Mouse (Mus musculus): ENCODE results near the gene Amph. TPM values are rescaled to one million over a fixed set of nuclear protein-coding genes. Genes with fewer than 3 reads are reported as not detected.

The Amph gene
- total and polyA plus RNA-seq, 3 experiments, result not detected

- Histone ChIP-seq H3K4me1 (ENCODE audit: control insufficient read depth in 1 of 2, insufficient read depth in 2 of 2, low read length in 2 of 2) (no peaks in the 10 kb centered on the region), H3K79me2 (ENCODE audit: control insufficient read depth, insufficient read depth, low read length, poor library complexity) (no peaks in the 10 kb centered on the region), H3K36me3 (ENCODE audit: control insufficient read depth in 1 of 2, insufficient read depth in 2 of 2, low read length in 2 of 2) (no peaks in the 10 kb centered on the region), H3K27me3 (ENCODE audit: control insufficient read depth in 1 of 2, insufficient read depth in 2 of 2, low read length in 2 of 2) (no peaks in the 10 kb centered on the region; a peak in 1 of 4 replicates), H3K4me3 (ENCODE audit: control insufficient read depth in 1 of 2, insufficient read depth in 1 of 2, low read depth in 2 of 2, low read length in 2 of 2) (no peak overlapping the region), H3K9me3 (replicated peaks; ENCODE audit: insufficient read depth, low read length) (no peaks in the 10 kb centered on the region), H3K27ac (ENCODE audit: control insufficient read depth, low read depth, low read length) (no peak overlapping the region), H3K9ac (ENCODE audit: control insufficient read depth, low read depth, low read length, poor library complexity, severe bottlenecking) (no peak overlapping the region)
- DNase-seq (ENCODE audit: low read depth, low spot score), result no peak
- TF ChIP-seq MYB (IDR thresholded peaks at IDR 0.05; ENCODE audit: low read depth, low read length) (no peak), EP300 (IDR thresholded peaks at IDR 0.05; ENCODE audit: low read depth in 1 of 2, low read length in 2 of 2) (no peak), MEF2A (IDR thresholded peaks at IDR 0.05; ENCODE audit: extremely low read depth, insufficient replicate concordance, low read depth, low read length, poor library complexity, severe bottlenecking) (no peak)
These were observed 106.5 kb downstream of the Amph start for GRCm38 (mm10) chr13:19054504-19054903.

DNA sequence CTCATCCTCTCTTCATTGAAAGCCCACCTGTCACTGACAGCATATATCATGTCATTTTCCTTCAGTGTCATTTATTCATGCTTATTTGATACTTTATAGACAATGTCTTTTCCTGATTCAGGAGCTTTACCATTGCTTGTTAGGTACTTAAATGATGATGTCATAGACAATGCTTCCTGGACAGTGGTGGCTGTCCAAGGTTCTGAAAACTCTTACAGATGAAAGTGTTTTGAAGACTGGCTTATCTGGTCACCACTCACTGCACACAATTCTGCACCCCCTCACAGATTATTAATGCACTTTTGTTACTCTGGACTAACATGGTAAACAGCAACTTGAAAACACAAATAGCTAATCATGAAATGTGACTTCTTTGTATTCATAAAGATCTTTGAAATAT is 124.3 kb downstream of the Amph start:
- DNase-seq (ENCODE audit: low read depth, low spot score), result peak; percentile 61
- Histone ChIP-seq H3K9ac (ENCODE audit: control insufficient read depth, low read depth, low read length, poor library complexity, severe bottlenecking) (no peak overlapping the region), H3K79me2 (ENCODE audit: control insufficient read depth, insufficient read depth, low read length, poor library complexity) (no peaks in the 10 kb centered on the region), H3K4me1 (ENCODE audit: control insufficient read depth in 1 of 2, insufficient read depth in 2 of 2, low read length in 2 of 2) (no peaks in the 10 kb centered on the region), H3K4me3 (ENCODE audit: control insufficient read depth in 1 of 2, insufficient read depth in 1 of 2, low read depth in 2 of 2, low read length in 2 of 2) (no peak overlapping the region), H3K27me3 (ENCODE audit: control insufficient read depth in 1 of 2, insufficient read depth in 2 of 2, low read length in 2 of 2) (no peaks in the 10 kb centered on the region), H3K9me3 (replicated peaks; ENCODE audit: insufficient read depth, low read length) (no peaks in the 10 kb centered on the region), H3K27ac (ENCODE audit: control insufficient read depth, low read depth, low read length) (no peak overlapping the region), H3K36me3 (ENCODE audit: control insufficient read depth in 1 of 2, insufficient read depth in 2 of 2, low read length in 2 of 2) (no peaks in the 10 kb centered on the region)
- TF ChIP-seq UBTF (IDR thresholded peaks at IDR 0.05; ENCODE audit: borderline replicate concordance, insufficient read depth, low read depth, low read length) (no peak), ZKSCAN1 (IDR thresholded peaks at IDR 0.05; ENCODE audit: low read depth, low read length) (no peak), TCF12 (IDR thresholded peaks at IDR 0.05; ENCODE audit: low read depth, low read length) (no peak), SMC3 (IDR thresholded peaks at IDR 0.05; ENCODE audit: low read depth, low read length) (no peak), TBP (IDR thresholded peaks at IDR 0.05; ENCODE audit: low read depth, low read length) (no peak), HCFC1 (IDR thresholded peaks at IDR 0.05; ENCODE audit: low read depth, low read length) (no peak), MAFK (IDR thresholded peaks at IDR 0.05; ENCODE audit: borderline replicate concordance, low read depth, low read length) (no peak), ZC3H11A (IDR thresholded peaks at IDR 0.05; ENCODE audit: low read depth, low read length) (no peak), MXI1 (IDR thresholded peaks at IDR 0.05; ENCODE audit: low read depth, low read length) (no peak), ELF1 (IDR thresholded peaks at IDR 0.05; ENCODE audit: low read depth, low read length) (no peak), EP300 (IDR thresholded peaks at IDR 0.05; ENCODE audit: low read depth in 1 of 2, low read length in 2 of 2) (no peak), POLR2A (IDR thresholded peaks at IDR 0.05; ENCODE audit: control insufficient read depth in 1 of 2, insufficient read depth in 1 of 2, low read depth in 1 of 2, low read length in 2 of 2, poor library complexity in 1 of 2) (no peak), MAZ (IDR thresholded peaks at IDR 0.05; ENCODE audit: low read depth, low read length) (no peak)

DNA sequence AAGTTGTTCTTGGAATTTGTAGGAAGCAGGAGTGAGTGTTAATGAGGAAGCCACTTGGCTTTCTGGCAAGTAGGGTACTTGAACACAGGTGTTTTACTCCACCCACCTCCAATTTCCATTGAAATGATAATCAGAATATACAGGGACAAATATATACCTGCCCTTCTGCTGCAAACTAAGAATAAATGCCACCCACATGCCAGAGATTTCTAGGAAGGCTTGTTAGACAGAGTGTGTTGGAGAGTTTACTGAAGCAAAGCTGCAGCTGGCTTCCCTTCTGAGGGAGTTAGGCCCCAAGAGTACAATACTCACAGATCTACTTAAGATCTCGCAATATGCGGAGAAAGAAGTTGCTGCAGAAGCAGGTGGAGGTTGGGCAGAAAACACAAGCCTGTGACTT is 129.4 kb downstream of the Amph start:
- TF ChIP-seq BHLHE40 (IDR thresholded peaks at IDR 0.05; ENCODE audit: borderline replicate concordance, low read depth, low read length) (no peak), UBTF (IDR thresholded peaks at IDR 0.05; ENCODE audit: borderline replicate concordance, insufficient read depth, low read depth, low read length) (no peak), SIN3A (IDR thresholded peaks at IDR 0.05; ENCODE audit: low read length) (no peak), TBP (IDR thresholded peaks at IDR 0.05; ENCODE audit: low read depth, low read length) (no peak), E2F4 (IDR thresholded peaks at IDR 0.05; ENCODE audit: borderline replicate concordance, low read depth, low read length) (no peak), MYB (IDR thresholded peaks at IDR 0.05; ENCODE audit: low read depth, low read length) (no peak), ZC3H11A (IDR thresholded peaks at IDR 0.05; ENCODE audit: low read depth, low read length) (no peak), POLR2A (IDR thresholded peaks at IDR 0.05; ENCODE audit: control insufficient read depth in 1 of 2, insufficient read depth in 1 of 2, low read depth in 1 of 2, low read length in 2 of 2, poor library complexity in 1 of 2) (no peak), TCF12 (IDR thresholded peaks at IDR 0.05; ENCODE audit: low read depth, low read length) (no peak), MEF2A (IDR thresholded peaks at IDR 0.05; ENCODE audit: extremely low read depth, insufficient replicate concordance, low read depth, low read length, poor library complexity, severe bottlenecking) (no peak), CHD1 (IDR thresholded peaks at IDR 0.05; ENCODE audit: low read depth, low read length) (no peak), POLR2AphosphoS2 (IDR thresholded peaks at IDR 0.05; ENCODE audit: low read length) (no peak), GABPA (IDR thresholded peaks at IDR 0.05; ENCODE audit: low read depth, low read length) (no peak), SMC3 (IDR thresholded peaks at IDR 0.05; ENCODE audit: low read depth, low read length) (no peak), USF2 (IDR thresholded peaks at IDR 0.05; ENCODE audit: borderline replicate concordance in 1 of 2, insufficient read depth in 1 of 2, low read depth in 1 of 2, low read length in 2 of 2) (no peak)

More for the DNA sequence above, 129.4 kb downstream of the Amph start:
- H3K36me3 ChIP-seq (ENCODE audit: control insufficient read depth in 1 of 2, insufficient read depth in 2 of 2, low read length in 2 of 2), result no peaks in the 10 kb centered on the region
- no peak overlapping the region for H3K9ac ChIP-seq (ENCODE audit: control insufficient read depth, low read depth, low read length, poor library complexity, severe bottlenecking)
- no peaks in the 10 kb centered on the region; a peak in 1 of 4 replicates for H3K27me3 ChIP-seq (ENCODE audit: control insufficient read depth in 1 of 2, insufficient read depth in 2 of 2, low read length in 2 of 2)
- H3K27ac ChIP-seq (ENCODE audit: control insufficient read depth, low read depth, low read length), result no peak overlapping the region
- no peak overlapping the region for H3K4me3 ChIP-seq (ENCODE audit: control insufficient read depth in 1 of 2, insufficient read depth in 1 of 2, low read depth in 2 of 2, low read length in 2 of 2)
- H3K9me3 ChIP-seq (replicated peaks; ENCODE audit: insufficient read depth, low read length), result no peaks in the 10 kb centered on the region
- H3K79me2 ChIP-seq (ENCODE audit: control insufficient read depth, insufficient read depth, low read length, poor library complexity), result no peaks in the 10 kb centered on the region
- no peaks in the 10 kb centered on the region for H3K4me1 ChIP-seq (ENCODE audit: control insufficient read depth in 1 of 2, insufficient read depth in 2 of 2, low read length in 2 of 2)
- no peak for DNase-seq (ENCODE audit: low read depth, low spot score)
